Mouse (Mus musculus) heart, embryonic 10.5 days (tissue): ENCODE results near the gene Hoxd4. TPM values are rescaled to one million over a fixed set of nuclear protein-coding genes. Genes with fewer than 3 reads are reported as not detected.

Experiments
- DNase-seq: peaks from one replicate; pipeline ENCODE4 v3.0.0-alpha.2; 2017; ENCODE audit warnings: low spot score
- H3K27ac ChIP-seq: fragments of 300-500 bp; sonication (generic); 2 replicates; pipeline ENCODE4 v1.5.1; 2016; ENCODE audit warnings: mild to moderate bottlenecking
- H3K27me3 ChIP-seq: fragments of 300-500 bp; sonication (generic); 2 replicates; pipeline ENCODE4 v1.6.1; 2016; ENCODE audit warnings: mild to moderate bottlenecking; ENCODE audit not compliant: poor library complexity, insufficient read depth, severe bottlenecking
- H3K36me3 ChIP-seq: fragments of 300-500 bp; sonication (generic); 2 replicates; pipeline ENCODE4 v1.6.1; 2016; ENCODE audit warnings: mild to moderate bottlenecking, moderate library complexity
- H3K4me1 ChIP-seq: fragments of 300-500 bp; sonication (generic); 2 replicates; pipeline ENCODE4 v1.6.1; 2016; ENCODE audit warnings: mild to moderate bottlenecking
- H3K4me3 ChIP-seq: fragments of 300-500 bp; sonication (generic); 2 replicates; pipeline ENCODE4 v1.5.1; 2016; ENCODE audit warnings: mild to moderate bottlenecking, moderate library complexity
- H3K9me3 ChIP-seq: fragments of 300-500 bp; sonication (generic); 2 replicates; pipeline ENCODE4 v1.6.1; 2016; ENCODE audit warnings: mild to moderate bottlenecking, moderate library complexity
- WGBS: fragments of 180-500 bp; shearing (Covaris S2); methylation state at CpG from one replicate; pipeline ENCODE4 v1.1.7; 2016; 5-methylcytosine and 5-hydroxymethylcytosine counted together
- polyA plus RNA-seq: library from polyadenylated mRNA; unstranded; fragments of >200 nt; fragmentation: Nextera tagmentation; extraction: Ambion mirVana; gene quantifications from 2 replicates; pipeline ENCODE4 v1.2.1, GENCODE M21; 2016

Gene Hoxd4
- polyA plus RNA-seq, 1 experiment from 2014 or later, result 0.29 TPM

GRCm38 (mm10) chr2:74672481-74673362 lies 39.0 kb upstream of the Hoxd4 start:
- DNase-seq, result peak; percentile 81
- H3K36me3 ChIP-seq, result no peaks in the 10 kb centered on the region
- peak overlapping the region; percentile 42 for H3K4me3 ChIP-seq
- peaks cover 33% of the 10 kb centered on the region for H3K4me1 ChIP-seq
- H3K27me3 ChIP-seq, result peaks cover 100% of the 10 kb centered on the region
- WGBS, result under 1% methylated on average over 40 of the region's 40 CpGs
- H3K27ac ChIP-seq, result no peak overlapping the region
- no peaks in the 10 kb centered on the region for H3K9me3 ChIP-seq

GRCm38 (mm10) chr2:74673835-74674425 lies 37.8 kb upstream of the Hoxd4 start:
- 2% methylated on average over 24 of the region's 24 CpGs for WGBS

GRCm38 (mm10) chr2:74674881-74675665 lies 36.7 kb upstream of the Hoxd4 start, which contains the start of gene Hoxd12:
Gene Hoxd12 (plus strand): TSS chr2:74675013.
- 2% methylated on average over 47 of the region's 47 CpGs for WGBS
- Histone ChIP-seq H3K4me1 (peaks cover 27% of the 10 kb centered on the region), H3K36me3 (no peaks in the 10 kb centered on the region), H3K9me3 (no peaks in the 10 kb centered on the region), H3K4me3 (peak within 1 kb of the TSS; percentile 16; the same call in 1 of the 2 replicates), H3K27me3 (peaks cover 100% of the 10 kb centered on the region), H3K27ac (no peak within 1 kb of the TSS)
- peak; percentile 74 for DNase-seq

More at GRCm38 (mm10) chr2:74673835-74674425, 37.8 kb upstream of the Hoxd4 start:
- H3K27ac ChIP-seq, result no peak overlapping the region
- no peaks in the 10 kb centered on the region for H3K36me3 ChIP-seq
- no peak overlapping the region; the same call in 1 of the 2 replicates for H3K4me3 ChIP-seq
- no peaks in the 10 kb centered on the region for H3K9me3 ChIP-seq
- peaks cover 100% of the 10 kb centered on the region for H3K27me3 ChIP-seq
- peak; percentile 76 for DNase-seq
- H3K4me1 ChIP-seq, result peaks cover 21% of the 10 kb centered on the region

- peaks cover 100% of the 10 kb centered on the region for H3K27me3 ChIP-seq
- no peaks in the 10 kb centered on the region for H3K9me3 ChIP-seq
- 6% methylated on average over 23 of the region's 24 CpGs for WGBS
- DNase-seq, result peak; percentile 67
- no peak overlapping the region for H3K27ac ChIP-seq
- no peaks in the 10 kb centered on the region for H3K36me3 ChIP-seq
- H3K4me3 ChIP-seq, result 0 out of 2 replicates have a peak overlapping the region, but pooled peaks have one; percentile 16
- H3K4me1 ChIP-seq, result peaks cover 32% of the 10 kb centered on the region
Measured at GRCm38 (mm10) chr2:74675666-74676282, 36.0 kb upstream of the Hoxd4 start.

GRCm38 (mm10) chr2:74676376-74677052 lies 35.2 kb upstream of the Hoxd4 start:
- no peaks in the 10 kb centered on the region for H3K36me3 ChIP-seq
- no peak overlapping the region for H3K4me3 ChIP-seq
- WGBS, result 3% methylated on average over 9 of the region's 9 CpGs
- DNase-seq, result peak; percentile 73
- H3K4me1 ChIP-seq, result peaks cover 33% of the 10 kb centered on the region
- H3K27me3 ChIP-seq, result peaks cover 100% of the 10 kb centered on the region
- no peaks in the 10 kb centered on the region for H3K9me3 ChIP-seq
- H3K27ac ChIP-seq, result no peak overlapping the region

- peaks cover 100% of the 10 kb centered on the region for H3K27me3 ChIP-seq
- peaks cover 39% of the 10 kb centered on the region for H3K4me1 ChIP-seq
- no peak overlapping the region for H3K27ac ChIP-seq
- 11% methylated on average over 2 of the region's 2 CpGs for WGBS
- H3K9me3 ChIP-seq, result no peaks in the 10 kb centered on the region
- no peaks in the 10 kb centered on the region for H3K36me3 ChIP-seq
- no peak overlapping the region for H3K4me3 ChIP-seq
- peak; percentile 71 for DNase-seq
Measured at GRCm38 (mm10) chr2:74677106-74677505, 34.6 kb upstream of the Hoxd4 start.

GRCm38 (mm10) chr2:74678891-74679595 lies 32.7 kb upstream of the Hoxd4 start, which contains the start of gene Hoxd11:
Gene Hoxd11 (plus strand): TSS chr2:74679557.
- H3K36me3 ChIP-seq, result no peaks in the 10 kb centered on the region
- peaks cover 39% of the 10 kb centered on the region for H3K4me1 ChIP-seq
- peak within 1 kb of the TSS; percentile 38; the same call in 1 of the 2 replicates for H3K4me3 ChIP-seq
- DNase-seq, result peak; percentile 66
- H3K9me3 ChIP-seq, result no peaks in the 10 kb centered on the region
- no peak within 1 kb of the TSS for H3K27ac ChIP-seq
- WGBS, result 2% methylated on average over 15 of the region's 15 CpGs
- peaks cover 100% of the 10 kb centered on the region for H3K27me3 ChIP-seq

GRCm38 (mm10) chr2:74679596-74679971 lies 32.1 kb upstream of the Hoxd4 start:
- no peak overlapping the region for H3K27ac ChIP-seq
- DNase-seq, result no peak
- H3K9me3 ChIP-seq, result no peaks in the 10 kb centered on the region
- H3K27me3 ChIP-seq, result peaks cover 100% of the 10 kb centered on the region
- H3K4me3 ChIP-seq, result peak overlapping the region; percentile 38; the same call in 1 of the 2 replicates
- H3K36me3 ChIP-seq, result no peaks in the 10 kb centered on the region
- under 1% methylated on average over 26 of the region's 26 CpGs for WGBS
- H3K4me1 ChIP-seq, result peaks cover 38% of the 10 kb centered on the region

- Histone ChIP-seq H3K9me3 (no peaks in the 10 kb centered on the region), H3K4me1 (peaks cover 35% of the 10 kb centered on the region), H3K27ac (no peak overlapping the region), H3K4me3 (peak overlapping the region; percentile 38; the same call in 1 of the 2 replicates), H3K36me3 (no peaks in the 10 kb centered on the region), H3K27me3 (peaks cover 100% of the 10 kb centered on the region)
- WGBS, result under 1% methylated on average over 23 of the region's 23 CpGs
- no peak for DNase-seq
Measured at GRCm38 (mm10) chr2:74679980-74680379, 31.7 kb upstream of the Hoxd4 start.

GRCm38 (mm10) chr2:74680561-74681398 lies 30.9 kb upstream of the Hoxd4 start:
- WGBS, result 1% methylated on average over 21 of the region's 21 CpGs
- Histone ChIP-seq H3K4me1 (peaks cover 28% of the 10 kb centered on the region), H3K27me3 (peaks cover 100% of the 10 kb centered on the region), H3K4me3 (no peak overlapping the region), H3K36me3 (no peaks in the 10 kb centered on the region), H3K9me3 (no peaks in the 10 kb centered on the region), H3K27ac (no peak overlapping the region)
- DNase-seq, result no peak
